Mouse (Mus musculus) forebrain, postnatal 0 days (tissue): Measurements from ENCODE around the gene Dip2a. TPM values are rescaled to one million over a fixed set of nuclear protein-coding genes. Genes with fewer than 3 reads are reported as not detected.

Experiments used
- ATAC-seq: fragments of 200-750 bp; cut with Nextera tagmentation; 2 replicates; pipeline ENCODE4 v1.8.0; 2017; ENCODE audit warnings: mild to moderate bottlenecking, moderate library complexity
- DNase-seq: peaks from one replicate; pipeline ENCODE4 v3.0.0-alpha.2; 2015
- H3K27ac ChIP-seq: fragments of 300-500 bp; sonication (generic); 2 replicates; pipeline ENCODE4 v1.5.1; 2014; ENCODE audit warnings: low read depth, mild to moderate bottlenecking, antibody characterized with exemption, low read length, moderate library complexity, mixed read lengths
- H3K27me3 ChIP-seq: fragments of 300-500 bp; sonication (generic); 2 replicates; pipeline ENCODE4 v1.6.1; 2014; ENCODE audit warnings: mild to moderate bottlenecking, low read length, mixed read lengths; ENCODE audit not compliant: insufficient read depth
- H3K36me3 ChIP-seq: fragments of 300-500 bp; sonication (generic); 2 replicates; pipeline ENCODE4 v1.6.1; 2014; ENCODE audit warnings: mild to moderate bottlenecking, moderate library complexity; ENCODE audit not compliant: insufficient read depth
- H3K4me1 ChIP-seq: fragments of 300-500 bp; sonication (generic); 2 replicates; pipeline ENCODE4 v1.6.1; 2014; ENCODE audit warnings: antibody characterized with exemption; ENCODE audit not compliant: insufficient read depth
- H3K4me2 ChIP-seq: fragments of 300-500 bp; sonication (generic); 2 replicates; pipeline ENCODE4 v1.6.1; 2014; ENCODE audit warnings: low read depth, mild to moderate bottlenecking, moderate library complexity
- H3K4me3 ChIP-seq: fragments of 300-500 bp; sonication (generic); 2 replicates; pipeline ENCODE4 v1.5.1; 2014; ENCODE audit warnings: low read depth, low read length, mixed read lengths
- H3K9ac ChIP-seq: fragments of 300-500 bp; sonication (generic); 2 replicates; pipeline ENCODE4 v1.6.1; 2014; ENCODE audit warnings: mild to moderate bottlenecking
- H3K9me3 ChIP-seq: fragments of 300-500 bp; sonication (generic); 2 replicates; pipeline ENCODE4 v1.6.1; 2016; ENCODE audit warnings: low read length
- CTCF ChIP-seq: sonication (generic); IDR thresholded peaks from 2 replicates; pipeline ENCODE4 v1.5.1; 2016; ENCODE audit warnings: antibody characterized with exemption, control low read depth, low read depth
- whole genome bisulfite sequencing: fragments of 180-500 bp; shearing (Covaris S2); extraction: QIAGEN DNeasy Blood & Tissue Kit; methylation state at CpG from one replicate; pipeline ENCODE4 v1.1.7; 2014; 5-methylcytosine and 5-hydroxymethylcytosine counted together
- polyA plus RNA-seq: library from polyadenylated mRNA; unstranded; fragments of >200 nt; fragmentation: Nextera tagmentation; extraction: Ambion mirVana; gene quantifications from 2 replicates; pipeline ENCODE4 v1.2.1, GENCODE M21; 2015
- total RNA-seq: library from RNA; depleted of rRNA; stranded (reverse); fragments of >200 nt; gene quantifications from 2 replicates; pipeline ENCODE4 v1.2.3, GENCODE M21; 2014; rRNA removed

Dip2a gene
- 46.5 and 49.0 TPM in 2 replicates for total RNA-seq
- 6.2 and 8.7 TPM in 2 replicates for polyA plus RNA-seq

DNA sequence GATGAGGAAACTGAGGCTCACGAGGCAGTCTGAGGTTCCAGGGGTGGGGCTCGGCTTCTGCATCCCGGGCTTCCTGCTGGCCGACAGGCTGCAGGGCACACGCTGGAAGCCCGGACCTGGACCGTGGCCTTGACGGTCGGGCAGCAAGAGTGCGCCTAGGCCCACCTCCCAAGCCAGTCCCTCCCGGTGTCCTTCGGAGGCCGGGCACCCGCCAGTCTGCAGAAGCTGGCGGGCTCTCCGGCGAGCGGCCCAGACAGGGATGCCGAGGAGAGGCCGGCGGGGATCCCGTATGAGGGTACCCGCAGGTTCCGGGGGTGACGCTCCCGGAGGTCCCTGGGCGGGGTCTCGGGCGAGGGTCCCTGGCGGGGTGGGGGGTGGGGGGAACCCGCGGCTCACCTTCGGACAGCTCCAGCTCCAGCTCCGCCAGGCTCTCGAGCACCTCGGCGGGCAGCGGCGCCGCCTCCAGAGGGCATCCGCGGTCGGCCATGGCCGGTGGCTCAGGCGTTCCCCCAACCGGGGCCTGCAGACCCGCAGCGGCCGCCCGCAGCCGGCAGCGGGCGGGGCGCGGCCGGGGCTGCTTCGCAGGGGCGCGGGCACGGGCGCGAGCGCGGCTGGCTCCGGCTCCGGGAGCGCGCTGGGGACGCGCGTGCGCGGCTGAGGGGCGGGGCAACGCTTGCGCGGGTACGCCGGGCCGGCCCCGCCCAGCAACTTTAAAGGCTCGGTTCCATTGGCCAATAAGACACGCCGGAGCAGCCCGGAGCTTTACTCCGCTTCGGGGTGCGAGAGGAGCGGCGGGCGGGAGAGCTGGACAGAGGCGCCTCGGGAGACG is at the start of gene Dip2a:
Gene Dip2a, minus strand, starts transcription at position 581 of the 829 bp plus-strand sequence.
- Histone ChIP-seq H3K4me2 (peak within 1 kb of the TSS; percentile 61), H3K9ac (peak within 1 kb of the TSS; percentile 96), H3K27ac (peak within 1 kb of the TSS; percentile 67), H3K36me3 (no peaks in the 10 kb centered on the region), H3K4me3 (peak within 1 kb of the TSS; percentile 91), H3K4me1 (peaks cover 8% of the 10 kb centered on the region; the same call in 1 of the 2 replicates), H3K9me3 (no peaks in the 10 kb centered on the region), H3K27me3 (no peaks in the 10 kb centered on the region)
- peak; percentile 96 for ATAC-seq
- peak; percentile 95 for DNase-seq
- TF ChIP-seq CTCF, result no peak
- under 1% methylated on average over 94 of the region's 94 CpGs for WGBS

DNA sequence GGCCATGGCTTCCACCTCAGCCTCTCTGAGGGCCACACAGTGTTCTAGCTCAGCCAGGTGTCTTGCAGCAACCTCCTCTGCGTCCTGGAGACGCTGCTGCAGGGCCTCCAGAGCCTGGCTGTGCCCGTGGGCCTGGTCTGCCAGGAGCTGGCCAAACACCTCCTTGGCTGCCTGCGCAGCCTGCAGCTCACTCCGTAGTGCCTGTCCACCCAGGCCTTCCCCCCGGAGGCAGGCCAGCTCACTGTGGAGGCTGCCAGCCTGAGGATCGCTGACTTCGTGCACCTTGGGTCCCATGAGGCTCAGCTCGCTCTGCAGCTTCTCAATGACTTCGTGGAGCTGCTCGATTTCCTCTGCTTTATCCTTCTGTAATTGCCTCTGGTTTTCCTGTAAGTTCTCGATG is 47.5 kb upstream of the Dip2a start:
- H3K27ac ChIP-seq, result no peak overlapping the region
- peaks cover 27% of the 10 kb centered on the region for H3K36me3 ChIP-seq
- H3K4me3 ChIP-seq, result no peak overlapping the region
- no peaks in the 10 kb centered on the region for H3K27me3 ChIP-seq
- H3K9me3 ChIP-seq, result no peaks in the 10 kb centered on the region
- no peak for TF ChIP-seq CTCF
- H3K4me1 ChIP-seq, result no peaks in the 10 kb centered on the region
- WGBS, result 95% methylated on average over 12 of the region's 12 CpGs
- ATAC-seq, result no peak
- H3K4me2 ChIP-seq, result no peak overlapping the region
- H3K9ac ChIP-seq, result no peak overlapping the region
- DNase-seq, result no peak

- Histone ChIP-seq H3K4me3 (no peak overlapping the region), H3K27ac (no peak overlapping the region), H3K9ac (no peak overlapping the region), H3K27me3 (no peaks in the 10 kb centered on the region), H3K9me3 (no peaks in the 10 kb centered on the region), H3K4me2 (no peak overlapping the region), H3K4me1 (no peaks in the 10 kb centered on the region), H3K36me3 (peaks cover 30% of the 10 kb centered on the region)
- WGBS, result 85% methylated on average over 9 of the region's 9 CpGs
- DNase-seq (no peak), ATAC-seq (no peak)
- peak; percentile 49 for TF ChIP-seq CTCF
Observed at GRCm38 (mm10) chr10:76391786-76392185, 46.7 kb upstream of the Dip2a start.

DNA sequence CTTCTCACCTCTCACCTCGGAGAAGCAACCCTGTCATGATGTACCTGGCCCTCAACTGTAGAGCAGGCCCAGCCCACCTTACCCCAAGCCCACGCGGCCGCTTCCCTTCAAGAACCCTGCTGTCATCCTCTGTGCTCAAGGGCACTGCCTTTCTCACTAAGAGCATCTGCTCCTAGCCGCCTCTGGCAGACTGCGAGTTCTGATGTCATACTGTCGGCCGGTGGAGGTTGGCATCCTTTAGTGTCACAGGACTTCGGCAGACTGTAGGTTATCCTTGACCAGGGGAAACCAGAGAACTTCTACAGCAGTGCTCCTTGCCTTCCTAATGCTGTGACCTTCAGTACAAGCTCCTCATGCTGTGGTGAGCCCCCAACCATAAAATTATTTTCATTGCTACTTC is 46.1 kb upstream of the Dip2a start:
- no peak for TF ChIP-seq CTCF
- H3K27ac ChIP-seq, result no peak overlapping the region
- no peaks in the 10 kb centered on the region for H3K4me1 ChIP-seq
- H3K9ac ChIP-seq, result no peak overlapping the region
- no peak overlapping the region for H3K4me3 ChIP-seq
- no peak for ATAC-seq
- H3K27me3 ChIP-seq, result no peaks in the 10 kb centered on the region
- no peaks in the 10 kb centered on the region for H3K9me3 ChIP-seq
- no peak overlapping the region for H3K4me2 ChIP-seq
- whole genome bisulfite sequencing, result 94% methylated on average over 9 of the region's 9 CpGs
- no peak for DNase-seq
- H3K36me3 ChIP-seq, result peaks cover 35% of the 10 kb centered on the region

GRCm38 (mm10) chr10:76374981-76375380 is 29.9 kb upstream of the Dip2a start:
- Histone ChIP-seq H3K27ac (no peak overlapping the region), H3K4me2 (no peak overlapping the region), H3K36me3 (peaks cover 36% of the 10 kb centered on the region), H3K4me1 (no peaks in the 10 kb centered on the region), H3K27me3 (no peaks in the 10 kb centered on the region), H3K4me3 (no peak overlapping the region), H3K9me3 (no peaks in the 10 kb centered on the region), H3K9ac (no peak overlapping the region)
- ATAC-seq (no peak), DNase-seq (no peak)
- WGBS, result 94% methylated on average over 18 of the region's 18 CpGs
- TF ChIP-seq CTCF, result no peak

GRCm38 (mm10) chr10:76371736-76372135 is 26.6 kb upstream of the Dip2a start:
- Histone ChIP-seq H3K4me3 (no peak overlapping the region), H3K27me3 (no peaks in the 10 kb centered on the region), H3K9me3 (no peaks in the 10 kb centered on the region), H3K9ac (no peak overlapping the region), H3K27ac (no peak overlapping the region), H3K36me3 (peaks cover 34% of the 10 kb centered on the region), H3K4me2 (no peak overlapping the region), H3K4me1 (no peaks in the 10 kb centered on the region)
- no peak for TF ChIP-seq CTCF
- no peak for DNase-seq
- ATAC-seq, result no peak
- 60% methylated on average over 3 of the region's 3 CpGs for whole genome bisulfite sequencing

GRCm38 (mm10) chr10:76368766-76369165 is 23.7 kb upstream of the Dip2a start:
- Histone ChIP-seq H3K4me2 (no peak overlapping the region), H3K9me3 (no peaks in the 10 kb centered on the region), H3K4me3 (no peak overlapping the region), H3K9ac (no peak overlapping the region), H3K36me3 (peaks cover 40% of the 10 kb centered on the region), H3K4me1 (no peaks in the 10 kb centered on the region), H3K27me3 (no peaks in the 10 kb centered on the region), H3K27ac (no peak overlapping the region)
- no peak for DNase-seq
- 93% methylated on average over 13 of the region's 13 CpGs for WGBS
- no peak for ATAC-seq
- TF ChIP-seq CTCF, result no peak
